Mouse (Mus musculus) midbrain, embryonic 14.5 days (tissue): ENCODE measurements at regions not wholly inside any gene's neighbourhood (a gene's known extent, or its start where the extent isn't known, plus 50 kb on each side); places are given as distances from the start of the nearest gene placed in this dataset.

Experiments
- ATAC-seq: fragments of 200-750 bp; cut with Nextera tagmentation; 2 replicates; pipeline ENCODE4 v1.8.0; 2017; ENCODE audit warnings: moderate number of reproducible peaks, moderate library complexity; ENCODE audit not compliant: low FRiP score, low TSS enrichment
- DNase-seq: peaks from one replicate; pipeline ENCODE4 v3.0.0-alpha.2; 2015
- H3K27ac ChIP-seq: fragments of 300-500 bp; sonication (generic); replicated peaks from 2 replicates; pipeline ENCODE4 v1.5.1; 2014; ENCODE audit warnings: mild to moderate bottlenecking, low read depth, low read length, moderate library complexity
- H3K27me3 ChIP-seq: fragments of 300-500 bp; sonication (generic); 2 replicates; pipeline ENCODE4 v1.6.1; 2014; ENCODE audit warnings: low read length, control low read depth, mixed read lengths; ENCODE audit not compliant: control insufficient read depth, insufficient read depth
- H3K36me3 ChIP-seq: fragments of 300-500 bp; sonication (generic); 2 replicates; pipeline ENCODE4 v1.6.1; 2014; ENCODE audit warnings: low read length, control low read depth; ENCODE audit not compliant: control insufficient read depth, insufficient read depth
- H3K4me1 ChIP-seq: fragments of 300-500 bp; sonication (generic); 2 replicates; pipeline ENCODE4 v1.6.1; 2014; ENCODE audit warnings: mild to moderate bottlenecking, antibody characterized with exemption, low read length, control low read depth; ENCODE audit not compliant: control insufficient read depth, insufficient read depth
- H3K4me2 ChIP-seq: fragments of 300-500 bp; sonication (generic); 2 replicates; pipeline ENCODE4 v1.6.1; 2014; ENCODE audit warnings: mild to moderate bottlenecking, low read length, moderate library complexity
- H3K4me3 ChIP-seq: fragments of 300-500 bp; sonication (generic); replicated peaks from 2 replicates; pipeline ENCODE4 v1.5.1; 2014; ENCODE audit warnings: low read depth, low read length
- H3K9ac ChIP-seq: fragments of 300-500 bp; sonication (generic); replicated peaks from 2 replicates; pipeline ENCODE4 v1.6.1; 2014; ENCODE audit warnings: mild to moderate bottlenecking, low read length, moderate library complexity
- H3K9me3 ChIP-seq: fragments of 300-500 bp; sonication (generic); 2 replicates; pipeline ENCODE4 v1.6.1; 2016; ENCODE audit warnings: low read length, control low read depth, mixed read lengths; ENCODE audit not compliant: control insufficient read depth
- WGBS: fragments of 180-500 bp; shearing (Covaris S2); extraction: QIAGEN DNeasy Blood & Tissue Kit; methylation state at CpG from one replicate; pipeline ENCODE4 v1.1.7; 2014; 5-methylcytosine and 5-hydroxymethylcytosine counted together

- Histone ChIP-seq H3K9me3 (no peaks in the 10 kb centered on the region), H3K9ac (no peak overlapping the region), H3K4me3 (no peak overlapping the region), H3K27ac (no peak overlapping the region), H3K4me1 (no peaks in the 10 kb centered on the region), H3K27me3 (no peaks in the 10 kb centered on the region), H3K4me2 (no peak overlapping the region), H3K36me3 (no peaks in the 10 kb centered on the region)
- 74% methylated on average over 6 of the region's 6 CpGs for WGBS
- DNase-seq, result no peak
- ATAC-seq, result no peak
These were observed 130.1 kb upstream of the C9orf72 start for GRCm38 (mm10) chr4:35356051-35356450.

- no peaks in the 10 kb centered on the region for H3K36me3 ChIP-seq
- WGBS, result 66% methylated on average over 14 of the region's 14 CpGs
- H3K4me1 ChIP-seq, result no peaks in the 10 kb centered on the region
- H3K27ac ChIP-seq, result no peak overlapping the region
- H3K4me2 ChIP-seq, result no peak overlapping the region
- ATAC-seq (no peak), DNase-seq (peak; percentile 21)
- no peaks in the 10 kb centered on the region for H3K27me3 ChIP-seq
- H3K9ac ChIP-seq, result no peak overlapping the region
- no peaks in the 10 kb centered on the region for H3K9me3 ChIP-seq
- H3K4me3 ChIP-seq, result no peak overlapping the region
These were observed 128.1 kb upstream of the C9orf72 start for GRCm38 (mm10) chr4:35354046-35354445.

- Histone ChIP-seq H3K9ac (no peak overlapping the region), H3K27me3 (no peaks in the 10 kb centered on the region), H3K27ac (no peak overlapping the region), H3K4me1 (no peaks in the 10 kb centered on the region), H3K4me2 (no peak overlapping the region), H3K4me3 (no peak overlapping the region), H3K9me3 (no peaks in the 10 kb centered on the region), H3K36me3 (no peaks in the 10 kb centered on the region)
- ATAC-seq, result no peak
- WGBS, result 74% methylated on average over 1 of the region's 1 CpGs
- DNase-seq, result no peak
These were observed 126.6 kb upstream of the C9orf72 start for GRCm38 (mm10) chr4:35352606-35353005.

- no peak overlapping the region for H3K4me2 ChIP-seq
- no peak for ATAC-seq
These were observed 124.5 kb upstream of the C9orf72 start for GRCm38 (mm10) chr4:35350465-35350864.

GRCm38 (mm10) chr4:35347609-35348008 lies 121.6 kb upstream of the C9orf72 start:
- ATAC-seq, result no peak
- no peaks in the 10 kb centered on the region for H3K27me3 ChIP-seq
- H3K4me1 ChIP-seq, result no peaks in the 10 kb centered on the region
- DNase-seq, result no peak
- WGBS, result 90% methylated on average over 3 of the region's 3 CpGs
- H3K4me3 ChIP-seq, result no peak overlapping the region
- H3K9ac ChIP-seq, result no peak overlapping the region
- H3K4me2 ChIP-seq, result no peak overlapping the region
- no peaks in the 10 kb centered on the region for H3K9me3 ChIP-seq
- no peaks in the 10 kb centered on the region for H3K36me3 ChIP-seq
- no peak overlapping the region for H3K27ac ChIP-seq

More at GRCm38 (mm10) chr4:35350465-35350864, 124.5 kb upstream of the C9orf72 start:
- Histone ChIP-seq H3K4me3 (no peak overlapping the region), H3K4me1 (no peaks in the 10 kb centered on the region), H3K27me3 (no peaks in the 10 kb centered on the region), H3K9ac (no peak overlapping the region), H3K36me3 (no peaks in the 10 kb centered on the region), H3K27ac (no peak overlapping the region), H3K9me3 (no peaks in the 10 kb centered on the region)
- 79% methylated on average over 3 of the region's 3 CpGs for WGBS
- no peak for DNase-seq

GRCm38 (mm10) chr4:35343751-35344150 lies 117.8 kb upstream of the C9orf72 start:
- no peak overlapping the region for H3K9ac ChIP-seq
- H3K4me2 ChIP-seq, result no peak overlapping the region
- no peaks in the 10 kb centered on the region for H3K4me1 ChIP-seq

GRCm38 (mm10) chr4:35331161-35331560 lies 105.2 kb upstream of the C9orf72 start:
- Histone ChIP-seq H3K4me2 (no peak overlapping the region), H3K9ac (no peak overlapping the region), H3K4me3 (no peak overlapping the region), H3K27me3 (no peaks in the 10 kb centered on the region), H3K9me3 (no peaks in the 10 kb centered on the region), H3K4me1 (no peaks in the 10 kb centered on the region), H3K27ac (no peak overlapping the region), H3K36me3 (no peaks in the 10 kb centered on the region)
- no peak for ATAC-seq
- DNase-seq, result no peak
- 79% methylated on average over 1 of the region's 1 CpGs for WGBS

More at GRCm38 (mm10) chr4:35343751-35344150, 117.8 kb upstream of the C9orf72 start:
- Histone ChIP-seq H3K27me3 (no peaks in the 10 kb centered on the region), H3K9me3 (peaks cover 3% of the 10 kb centered on the region; the same call in 1 of the 2 replicates), H3K27ac (no peak overlapping the region), H3K36me3 (no peaks in the 10 kb centered on the region), H3K4me3 (no peak overlapping the region)
- 70% methylated on average over 1 of the region's 1 CpGs for WGBS
- no peak for DNase-seq
- ATAC-seq, result no peak

- Histone ChIP-seq H3K27me3 (no peaks in the 10 kb centered on the region), H3K4me1 (no peaks in the 10 kb centered on the region), H3K4me3 (no peak overlapping the region), H3K9ac (no peak overlapping the region), H3K9me3 (no peaks in the 10 kb centered on the region), H3K4me2 (no peak overlapping the region), H3K27ac (no peak overlapping the region), H3K36me3 (no peaks in the 10 kb centered on the region)
- ATAC-seq (no peak), DNase-seq (no peak)
These were observed 99.3 kb upstream of the C9orf72 start for GRCm38 (mm10) chr4:35325300-35325699.

- Histone ChIP-seq H3K4me2 (no peak overlapping the region), H3K9me3 (no peaks in the 10 kb centered on the region), H3K4me1 (no peaks in the 10 kb centered on the region), H3K27me3 (no peaks in the 10 kb centered on the region), H3K27ac (no peak overlapping the region), H3K9ac (no peak overlapping the region), H3K4me3 (no peak overlapping the region), H3K36me3 (no peaks in the 10 kb centered on the region)
- 95% methylated on average over 2 of the region's 2 CpGs for WGBS
- ATAC-seq (no peak), DNase-seq (no peak)
These were observed 96.6 kb upstream of the C9orf72 start for GRCm38 (mm10) chr4:35322432-35323173.
